Mouse (Mus musculus): ENCODE data around the gene Tubb2a. TPM values are rescaled to one million over a fixed set of nuclear protein-coding genes. Genes with fewer than 3 reads are reported as not detected.

The Tubb2a gene
- total and polyA plus RNA-seq, 3 experiments: 17.6 to 43.0 (median 26.1) TPM

GRCm38 (mm10) chr13:34084026-34084750, 6.4 kb upstream of the Tubb2a start:
- in situ Hi-C loops (cut with MboI; ENCODE audit: low pct_ligation_motif_present, low pct_unique_long_range_greater_than_20kb, low sequenced_read_pairs) (no loop called here), dilution Hi-C loops (cut with MboI; ENCODE audit: extremely low pct_ligation_motif_present, extremely low pct_unique_long_range_greater_than_20kb, low sequenced_read_pairs) (no loop called here)
- no peak for DNase-seq (ENCODE audit: extremely low read depth)
- no peaks in the 10 kb centered on the region for H3K79me2 ChIP-seq (replicated peaks; ENCODE audit: control insufficient read depth, extremely low read depth, insufficient read depth, poor library complexity, severe bottlenecking)
- no peak overlapping the region for H3K9ac ChIP-seq (ENCODE audit: insufficient read depth, low read depth)
- H3K36me3 ChIP-seq (replicated peaks in 1 of 2; ENCODE audit: control insufficient read depth in 1 of 2, insufficient read depth in 1 of 2, low read length in 1 of 2): no peaks in the 10 kb centered on the region
- no peaks in the 10 kb centered on the region for H3K9me3 ChIP-seq (replicated peaks; ENCODE audit: low read length)
- no peaks in the 10 kb centered on the region for H3K27me3 ChIP-seq (replicated peaks)
- no peak overlapping the region for H3K4me2 ChIP-seq (ENCODE audit: insufficient read depth, low read depth, poor library complexity, severe bottlenecking)
- no peak overlapping the region for H3K27ac ChIP-seq (ENCODE audit: insufficient read depth, low read depth)
- H3K4me3 ChIP-seq (replicated peaks in 1 of 3; ENCODE audit: low read depth in 2 of 3, low read length in 2 of 3, poor library complexity in 1 of 3): no peak overlapping the region
- TF ChIP-seq SIN3A (IDR thresholded peaks at IDR 0.05; ENCODE audit: low read length) (no peak), GABPA (IDR thresholded peaks at IDR 0.05; ENCODE audit: insufficient replicate concordance, low read depth, low read length) (no peak), ELF1 (IDR thresholded peaks at IDR 0.05; ENCODE audit: low read depth, low read length) (no peak)
- peaks cover 16 to 37% of the 10 kb centered on the region in 2 experiments for H3K4me1 ChIP-seq (ENCODE audit: control insufficient read depth in 1 of 2, insufficient read depth in 2 of 2)

GRCm38 (mm10) chr13:34081926-34082325, 4.1 kb upstream of the Tubb2a start:
- Histone ChIP-seq H3K27me3 (replicated peaks) (peaks cover 2% of the 10 kb centered on the region), H3K4me3 (replicated peaks in 1 of 3; ENCODE audit: low read depth in 2 of 3, low read length in 2 of 3, poor library complexity in 1 of 3) (no peak overlapping the region), H3K79me2 (replicated peaks; ENCODE audit: control insufficient read depth, extremely low read depth, insufficient read depth, poor library complexity, severe bottlenecking) (no peaks in the 10 kb centered on the region), H3K4me2 (ENCODE audit: insufficient read depth, low read depth, poor library complexity, severe bottlenecking) (no peak overlapping the region), H3K9ac (ENCODE audit: insufficient read depth, low read depth) (no peak overlapping the region), H3K9me3 (replicated peaks; ENCODE audit: low read length) (no peaks in the 10 kb centered on the region), H3K27ac (ENCODE audit: insufficient read depth, low read depth) (no peak overlapping the region), H3K36me3 (replicated peaks in 1 of 2; ENCODE audit: control insufficient read depth in 1 of 2, insufficient read depth in 1 of 2, low read length in 1 of 2) (no peaks in the 10 kb centered on the region), H3K4me1 (ENCODE audit: control insufficient read depth in 1 of 2, insufficient read depth in 2 of 2) (peaks cover 14 to 31% of the 10 kb centered on the region in 2 experiments)
- no peak for DNase-seq (ENCODE audit: extremely low read depth)
- in situ Hi-C loops (cut with MboI; ENCODE audit: low pct_ligation_motif_present, low pct_unique_long_range_greater_than_20kb, low sequenced_read_pairs): no loop called here
- dilution Hi-C loops (cut with MboI; ENCODE audit: extremely low pct_ligation_motif_present, extremely low pct_unique_long_range_greater_than_20kb, low sequenced_read_pairs): no loop called here
- TF ChIP-seq POLR2AphosphoS2 (IDR thresholded peaks at IDR 0.05; ENCODE audit: low read depth, low read length): no peak
- TF ChIP-seq NELFE (IDR thresholded peaks at IDR 0.05; ENCODE audit: low read depth, low read length): no peak
- no peak for TF ChIP-seq HCFC1 (IDR thresholded peaks at IDR 0.05; ENCODE audit: low read depth, low read length)
- no peak for TF ChIP-seq USF2 (conservative IDR thresholded peaks at IDR 0.05; ENCODE audit: low read depth, low read length)
- no peak for TF ChIP-seq ZMIZ1 (IDR thresholded peaks at IDR 0.05; ENCODE audit: low read depth, low read length)
- no peak for TF ChIP-seq CHD1 (IDR thresholded peaks at IDR 0.05; ENCODE audit: low read depth, low read length)
- TF ChIP-seq MAX (IDR thresholded peaks at IDR 0.05; ENCODE audit: low read length): no peak
- no peak for TF ChIP-seq UBTF (IDR thresholded peaks at IDR 0.05; ENCODE audit: low read depth, low read length)
- TF ChIP-seq JUND (conservative IDR thresholded peaks at IDR 0.05; ENCODE audit: low read depth, low read length): no peak

GRCm38 (mm10) chr13:34079801-34080200, 2.0 kb upstream of the Tubb2a start:
- no peak for DNase-seq (ENCODE audit: extremely low read depth)
- Histone ChIP-seq H3K36me3 (replicated peaks in 1 of 2; ENCODE audit: control insufficient read depth in 1 of 2, insufficient read depth in 1 of 2, low read length in 1 of 2) (peaks cover 2 to 9% of the 10 kb centered on the region in 2 experiments), H3K27ac (ENCODE audit: insufficient read depth, low read depth) (no peak overlapping the region), H3K4me1 (ENCODE audit: control insufficient read depth in 1 of 2, insufficient read depth in 2 of 2) (peaks cover 16 to 35% of the 10 kb centered on the region in 2 experiments), H3K27me3 (replicated peaks) (peaks cover 2% of the 10 kb centered on the region), H3K9ac (ENCODE audit: insufficient read depth, low read depth) (no peak overlapping the region), H3K79me2 (replicated peaks; ENCODE audit: control insufficient read depth, extremely low read depth, insufficient read depth, poor library complexity, severe bottlenecking) (no peaks in the 10 kb centered on the region), H3K9me3 (replicated peaks; ENCODE audit: low read length) (no peaks in the 10 kb centered on the region), H3K4me2 (ENCODE audit: insufficient read depth, low read depth, poor library complexity, severe bottlenecking) (no peak overlapping the region), H3K4me3 (replicated peaks in 1 of 3; ENCODE audit: low read depth in 2 of 3, low read length in 2 of 3, poor library complexity in 1 of 3) (no peak overlapping the region)
- in situ Hi-C loops (cut with MboI; ENCODE audit: low pct_ligation_motif_present, low pct_unique_long_range_greater_than_20kb, low sequenced_read_pairs) (no loop called here), dilution Hi-C loops (cut with MboI; ENCODE audit: extremely low pct_ligation_motif_present, extremely low pct_unique_long_range_greater_than_20kb, low sequenced_read_pairs) (no loop called here)
- TF ChIP-seq MAZ (IDR thresholded peaks at IDR 0.05; ENCODE audit: low read depth, low read length) (no peak), PAX5 (IDR thresholded peaks at IDR 0.05; ENCODE audit: low read length) (no peak), JUN (IDR thresholded peaks at IDR 0.05; ENCODE audit: insufficient read depth, low read depth, low read length) (no peak), GABPA (IDR thresholded peaks at IDR 0.05; ENCODE audit: insufficient replicate concordance, low read depth, low read length) (no peak), SMC3 (IDR thresholded peaks at IDR 0.05; ENCODE audit: low read depth, low read length) (no peak), UBTF (IDR thresholded peaks at IDR 0.05; ENCODE audit: low read depth, low read length) (no peak), POLR2A (IDR thresholded peaks at IDR 0.05; ENCODE audit: low read depth, low read length) (no peak), MAFK (IDR thresholded peaks at IDR 0.05; ENCODE audit: insufficient replicate concordance, low read length) (no peak), RCOR1 (conservative IDR thresholded peaks at IDR 0.05; ENCODE audit: low read depth, low read length) (no peak), POLR2AphosphoS2 (IDR thresholded peaks at IDR 0.05; ENCODE audit: low read depth, low read length) (no peak), TBP (conservative IDR thresholded peaks at IDR 0.05; ENCODE audit: low read depth, low read length) (no peak), HCFC1 (IDR thresholded peaks at IDR 0.05; ENCODE audit: low read depth, low read length) (no peak), CHD2 (IDR thresholded peaks at IDR 0.05; ENCODE audit: low read length) (no peak), BHLHE40 (IDR thresholded peaks at IDR 0.05; ENCODE audit: low read depth, low read length) (no peak), ZKSCAN1 (IDR thresholded peaks at IDR 0.05; ENCODE audit: borderline replicate concordance, low read depth, low read length) (no peak)
